Mouse (Mus musculus) heart, embryonic 14.5 days (tissue): Measurements from ENCODE around the gene Nod1. TPM values are rescaled to one million over a fixed set of nuclear protein-coding genes. Genes with fewer than 3 reads are reported as not detected.

Experiments
- ATAC-seq: fragments of 200-750 bp; cut with Nextera tagmentation; 2 replicates; pipeline ENCODE4 v1.8.0; 2017; ENCODE audit warnings: low read depth, moderate TSS enrichment; ENCODE audit not compliant: insufficient number of reproducible peaks, insufficient read depth, low FRiP score
- H3K27ac ChIP-seq, 2 experiments: fragments of 200-500 bp in 1 of 2; fragments of 300-500 bp in 1 of 2; sonication (generic) in 1 of 2; replicated peaks in 1 of 2; 2 replicates each; pipeline ENCODE4 v1.5.1; 2012 to 2014; ENCODE audit warnings: low read depth in 2 of 2, low read length in 2 of 2, control low read depth in 1 of 2, mild to moderate bottlenecking in 1 of 2, mixed read lengths in 1 of 2; ENCODE audit not compliant: control insufficient read depth in 1 of 2, insufficient read depth in 1 of 2
- H3K27me3 ChIP-seq: fragments of 300-500 bp; sonication (generic); 2 replicates; pipeline ENCODE4 v1.6.1; 2014; ENCODE audit warnings: mild to moderate bottlenecking, low read length, control low read depth; ENCODE audit not compliant: control insufficient read depth, insufficient read depth
- H3K36me3 ChIP-seq: fragments of 300-500 bp; sonication (generic); 2 replicates; pipeline ENCODE4 v1.6.1; 2014; ENCODE audit warnings: mild to moderate bottlenecking, control low read depth, low read length, mixed read lengths; ENCODE audit not compliant: control insufficient read depth, insufficient read depth
- H3K4me1 ChIP-seq, 2 experiments: fragments of 200-500 bp in 1 of 2; fragments of 300-500 bp in 1 of 2; sonication (generic) in 1 of 2; 2 replicates each; pipeline ENCODE4 v1.6.1; 2012 to 2014; ENCODE audit warnings: low read length in 2 of 2, control low read depth in 1 of 2, mixed read lengths in 1 of 2; ENCODE audit not compliant: control insufficient read depth in 2 of 2, insufficient read depth in 2 of 2
- H3K4me2 ChIP-seq: fragments of 300-500 bp; sonication (generic); 2 replicates; pipeline ENCODE4 v1.6.1; 2014; ENCODE audit warnings: mild to moderate bottlenecking, low read length
- H3K4me3 ChIP-seq, 2 experiments: fragments of 200-500 bp in 1 of 2; fragments of 300-500 bp in 1 of 2; sonication (generic) in 1 of 2; 2 replicates each; pipeline ENCODE4 v1.5.1; 2012 to 2014; ENCODE audit warnings: low read length in 2 of 2, mild to moderate bottlenecking in 2 of 2, control low read depth in 1 of 2, low read depth in 1 of 2, moderate library complexity in 1 of 2; ENCODE audit not compliant: control insufficient read depth in 1 of 2, insufficient read depth in 1 of 2
- H3K9ac ChIP-seq: fragments of 300-500 bp; sonication (generic); 2 replicates; pipeline ENCODE4 v1.6.1; 2014; ENCODE audit warnings: mild to moderate bottlenecking, low read length
- H3K9me3 ChIP-seq: fragments of 300-500 bp; sonication (generic); 2 replicates; pipeline ENCODE4 v1.6.1; 2016; ENCODE audit warnings: low read length, control low read depth; ENCODE audit not compliant: control insufficient read depth
- WGBS: fragments of 180-500 bp; shearing (Covaris S2); extraction: QIAGEN DNeasy Blood & Tissue Kit; methylation state at CpG from one replicate; pipeline ENCODE4 v1.1.7; 2014; 5-methylcytosine and 5-hydroxymethylcytosine counted together
- polyA plus RNA-seq: library from polyadenylated mRNA; unstranded; fragments of >200 nt; fragmentation: Nextera tagmentation; extraction: Ambion mirVana; gene quantifications from 2 replicates; pipeline ENCODE4 v1.2.1, GENCODE M21; 2014

Gene Nod1
- polyA plus RNA-seq, 1 experiment from 2014 or later = 4.6 TPM

DNA sequence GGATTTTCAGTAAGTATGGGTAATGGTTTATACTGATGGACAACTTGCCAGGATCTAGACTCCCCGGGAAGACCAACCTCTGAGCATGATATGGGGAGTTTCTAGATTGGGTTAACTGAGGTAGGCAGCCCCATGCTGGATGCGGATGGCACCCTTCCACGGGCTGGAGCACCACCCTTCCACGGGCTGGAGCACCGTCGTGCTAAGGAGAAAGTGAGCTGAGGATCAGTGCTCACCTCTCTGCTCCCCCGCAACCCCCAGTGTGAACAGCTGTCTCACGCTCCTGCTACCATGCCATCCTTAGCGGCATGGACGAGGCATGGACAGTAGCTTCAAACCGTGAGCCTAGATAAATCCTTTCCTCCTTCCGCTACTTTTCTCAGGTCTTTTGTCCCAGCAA is 39.9 kb downstream of the Nod1 start:
- Histone ChIP-seq H3K4me2 (no peak overlapping the region), H3K27me3 (no peaks in the 10 kb centered on the region), H3K4me1 (peaks cover 0 to 2% of the 10 kb centered on the region in 2 experiments; a peak in 1 of 4 replicates), H3K4me3 (no peak overlapping the region), H3K9me3 (no peaks in the 10 kb centered on the region), H3K36me3 (peaks cover 3% of the 10 kb centered on the region; the same call in 1 of the 2 replicates), H3K27ac (no peak overlapping the region), H3K9ac (no peak overlapping the region)
- 95% methylated on average over 12 of the region's 12 CpGs for WGBS
- no peak for ATAC-seq

DNA sequence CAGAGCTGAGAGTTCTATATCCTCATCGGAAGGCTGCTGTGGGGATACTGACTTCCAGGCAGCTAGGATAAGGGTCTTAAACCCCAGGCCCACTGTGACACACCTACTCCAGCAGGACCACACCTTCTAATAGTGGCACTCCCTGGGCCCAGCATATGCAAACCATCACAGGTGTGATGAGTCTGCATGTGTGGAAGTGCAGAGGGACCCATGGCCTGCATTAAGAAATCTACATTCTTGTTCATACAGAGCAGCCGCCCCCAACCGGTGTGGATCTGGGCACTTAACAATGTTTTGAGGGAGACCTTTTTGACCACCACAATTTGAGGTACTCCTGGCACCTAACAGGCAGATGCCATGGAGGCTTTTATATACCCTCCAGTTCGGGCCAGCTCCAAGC is 40.8 kb downstream of the Nod1 start:
- Histone ChIP-seq H3K4me3 (no peak overlapping the region), H3K4me2 (no peak overlapping the region), H3K9ac (no peak overlapping the region), H3K4me1 (peaks cover 0 to 2% of the 10 kb centered on the region in 2 experiments; a peak in 1 of 4 replicates), H3K27me3 (no peaks in the 10 kb centered on the region), H3K27ac (no peak overlapping the region), H3K9me3 (no peaks in the 10 kb centered on the region), H3K36me3 (no peaks in the 10 kb centered on the region)
- ATAC-seq = no peak
- 90% methylated on average over 4 of the region's 4 CpGs for WGBS

DNA sequence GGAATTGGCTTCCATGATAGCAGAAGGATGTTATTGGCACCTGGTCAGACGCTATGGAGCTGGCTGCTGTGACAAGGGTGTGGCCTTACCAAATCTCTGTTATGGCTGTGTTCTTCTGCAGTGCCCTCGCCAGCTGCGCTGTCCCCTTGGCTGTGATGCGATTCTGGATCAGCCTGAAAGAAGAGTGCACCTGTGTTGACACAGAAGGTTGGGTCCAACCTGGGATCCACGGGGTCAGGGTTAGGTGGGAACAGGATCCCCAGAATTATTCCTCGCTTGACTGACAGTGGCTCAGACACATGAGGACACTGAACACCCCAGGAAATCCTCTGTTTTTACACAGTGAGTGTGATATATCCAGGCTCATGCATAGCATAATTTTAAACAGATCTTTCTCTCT is 44.5 kb downstream of the Nod1 start:
- Histone ChIP-seq H3K4me1 (no peaks in the 10 kb centered on the region), H3K36me3 (no peaks in the 10 kb centered on the region), H3K27ac (no peak overlapping the region), H3K9ac (no peak overlapping the region), H3K4me2 (no peak overlapping the region), H3K9me3 (no peaks in the 10 kb centered on the region), H3K4me3 (no peak overlapping the region), H3K27me3 (no peaks in the 10 kb centered on the region)
- WGBS = 85% methylated on average over 6 of the region's 6 CpGs
- no peak for ATAC-seq

DNA sequence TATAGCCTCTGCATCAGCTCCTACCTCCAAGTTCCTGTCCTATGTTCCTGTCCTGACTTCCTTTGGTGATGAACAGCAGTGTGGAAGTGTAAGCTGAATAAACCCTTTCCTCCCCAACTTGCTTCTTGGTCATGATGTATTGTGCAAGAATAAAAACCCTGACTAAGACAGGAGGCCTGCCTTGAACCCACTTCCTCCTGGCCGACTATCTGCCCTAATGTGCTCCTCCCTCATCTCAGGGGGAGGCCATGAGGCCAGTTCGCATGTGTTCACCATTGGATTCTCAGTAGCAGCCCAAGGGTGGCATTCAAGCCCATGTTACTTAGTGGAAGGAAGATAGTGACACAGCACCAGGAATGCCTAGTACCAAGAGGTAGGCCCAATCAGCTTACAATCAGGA is 45.5 kb downstream of the Nod1 start:
- ATAC-seq = no peak
- H3K9me3 ChIP-seq = no peaks in the 10 kb centered on the region
- H3K4me3 ChIP-seq = no peak overlapping the region
- no peaks in the 10 kb centered on the region for H3K36me3 ChIP-seq
- H3K27ac ChIP-seq = no peak overlapping the region
- no peaks in the 10 kb centered on the region for H3K27me3 ChIP-seq
- WGBS = 84% methylated on average over 2 of the region's 2 CpGs
- no peaks in the 10 kb centered on the region for H3K4me1 ChIP-seq
- H3K9ac ChIP-seq = no peak overlapping the region
- H3K4me2 ChIP-seq = no peak overlapping the region

DNA sequence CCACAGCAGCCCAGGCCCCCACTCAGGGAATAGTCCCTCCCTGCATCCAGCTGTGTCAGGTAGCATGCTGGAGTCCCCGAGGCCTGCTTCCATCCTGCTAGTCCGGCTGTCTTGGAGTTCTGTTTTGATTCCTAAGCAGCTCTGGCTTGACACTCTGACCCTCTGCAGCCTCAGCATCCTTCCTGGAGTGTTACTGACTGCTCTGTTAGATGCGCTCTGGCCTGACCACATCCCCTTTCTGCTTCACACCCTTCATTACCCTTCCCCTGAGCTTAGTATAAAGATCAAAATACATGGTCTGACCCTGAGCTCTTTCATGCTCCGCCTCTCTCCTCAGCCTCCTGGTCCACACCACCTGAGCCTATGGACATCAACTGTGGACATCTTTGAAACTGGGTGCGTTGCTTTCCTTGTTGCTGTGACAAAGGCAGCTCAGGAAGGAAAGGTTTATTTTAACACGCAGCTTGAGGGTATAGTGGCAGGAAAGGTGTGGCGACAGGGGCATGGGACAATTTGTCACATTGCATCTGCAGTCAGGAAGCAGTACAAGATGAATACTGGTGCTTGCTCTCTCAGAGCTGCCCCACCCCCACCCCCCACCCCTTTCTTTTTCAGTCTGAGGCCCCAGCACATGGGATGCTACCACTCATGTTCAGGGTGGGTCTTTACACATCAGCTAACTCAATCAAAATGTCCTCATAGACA is 46.5 kb downstream of the Nod1 start:
- Histone ChIP-seq H3K9ac (no peak overlapping the region), H3K27ac (no peak overlapping the region), H3K36me3 (no peaks in the 10 kb centered on the region), H3K4me1 (no peaks in the 10 kb centered on the region), H3K9me3 (no peaks in the 10 kb centered on the region), H3K4me3 (no peak overlapping the region), H3K27me3 (no peaks in the 10 kb centered on the region), H3K4me2 (no peak overlapping the region)
- ATAC-seq = no peak
- 62% methylated on average over 7 of the region's 7 CpGs for WGBS

DNA sequence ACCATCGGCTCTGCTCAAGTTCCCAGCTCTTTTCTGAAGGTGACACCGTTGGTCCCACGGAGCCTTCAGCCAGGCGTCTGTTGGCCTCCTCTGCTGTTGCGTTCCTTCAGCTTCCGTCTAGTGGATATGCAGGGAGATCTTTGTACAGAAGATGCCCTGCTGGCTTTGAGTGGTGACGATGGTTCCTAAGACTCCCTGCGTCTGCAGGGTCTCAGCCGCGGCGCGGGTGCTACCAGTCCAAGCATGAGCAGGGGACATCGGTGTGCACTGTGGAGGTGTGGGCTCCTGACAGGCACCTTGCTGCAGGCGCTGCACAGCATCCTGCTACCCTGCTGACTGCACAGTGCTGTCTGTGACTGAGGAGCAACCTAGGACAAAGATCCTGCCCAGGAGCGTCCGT is 47.9 kb downstream of the Nod1 start:
- 90% methylated on average over 16 of the region's 16 CpGs for WGBS
- no peak overlapping the region for H3K27ac ChIP-seq
- H3K4me3 ChIP-seq = no peak overlapping the region
- H3K4me1 ChIP-seq = no peaks in the 10 kb centered on the region
- ATAC-seq = no peak
- H3K36me3 ChIP-seq = no peaks in the 10 kb centered on the region
- no peak overlapping the region for H3K4me2 ChIP-seq
- no peaks in the 10 kb centered on the region for H3K9me3 ChIP-seq
- H3K9ac ChIP-seq = no peak overlapping the region
- H3K27me3 ChIP-seq = no peaks in the 10 kb centered on the region

DNA sequence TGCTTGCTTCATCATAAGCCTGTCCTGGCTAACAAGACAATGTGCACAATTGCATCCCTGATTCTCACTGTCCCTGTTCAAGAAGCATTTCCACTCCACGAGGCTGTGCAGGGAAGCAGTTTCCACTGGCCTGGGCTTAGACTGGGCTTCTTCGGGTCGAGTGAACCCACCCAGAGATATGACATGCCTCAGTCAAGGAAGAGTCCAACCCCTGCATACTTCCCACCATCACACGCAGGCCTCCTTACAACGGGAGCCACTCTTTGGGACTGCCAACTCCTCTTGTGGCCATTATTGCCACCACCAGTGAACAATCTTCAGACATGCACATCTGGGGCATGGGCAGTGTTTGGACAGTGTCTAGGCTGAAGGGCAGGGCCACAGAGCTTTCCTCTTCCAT is 53.9 kb downstream of the Nod1 start:
- no peak overlapping the region for H3K27ac ChIP-seq
- no peaks in the 10 kb centered on the region for H3K27me3 ChIP-seq
- no peaks in the 10 kb centered on the region for H3K4me1 ChIP-seq
- ATAC-seq = no peak
- no peak overlapping the region for H3K9ac ChIP-seq
- no peak overlapping the region for H3K4me2 ChIP-seq
- no peaks in the 10 kb centered on the region for H3K36me3 ChIP-seq
- WGBS = 83% methylated on average over 5 of the region's 5 CpGs
- H3K9me3 ChIP-seq = no peaks in the 10 kb centered on the region
- no peak overlapping the region for H3K4me3 ChIP-seq

DNA sequence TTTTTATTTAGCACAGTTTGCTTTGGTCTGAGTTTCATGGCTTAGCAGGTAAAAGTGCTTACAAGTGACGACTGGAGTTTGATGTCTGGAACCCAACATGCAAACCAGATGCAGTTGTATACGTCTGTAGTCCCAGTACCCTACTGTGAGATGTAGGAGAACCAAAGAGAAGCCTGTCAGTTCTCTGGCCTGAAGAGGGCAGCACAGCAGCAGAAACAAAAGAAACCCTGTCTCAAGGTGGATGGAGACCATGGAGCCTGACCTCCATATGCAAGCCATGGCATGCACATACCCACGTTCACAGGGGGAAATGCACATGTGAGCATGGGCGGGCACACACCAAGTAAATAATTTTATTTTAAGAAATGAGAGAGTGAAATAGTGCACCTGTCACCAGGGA is 54.9 kb downstream of the Nod1 start:
- no peak overlapping the region for H3K4me3 ChIP-seq
- no peak overlapping the region for H3K9ac ChIP-seq
- no peak overlapping the region for H3K4me2 ChIP-seq
- no peaks in the 10 kb centered on the region for H3K4me1 ChIP-seq
- no peaks in the 10 kb centered on the region for H3K36me3 ChIP-seq
- no peaks in the 10 kb centered on the region for H3K27me3 ChIP-seq
- 22% methylated on average over 4 of the region's 4 CpGs for WGBS
- no peak overlapping the region for H3K27ac ChIP-seq
- H3K9me3 ChIP-seq = no peaks in the 10 kb centered on the region
- no peak for ATAC-seq
